Mouse (Mus musculus): ENCODE measurements around the gene Col4a2.

The Col4a2 gene

GRCm38 (mm10) chr8:11387282-11387681 lies 74.7 kb downstream of the Col4a2 start:
- DNase-seq: no peak

- DNase-seq: no peak
These were observed 76.9 kb downstream of the Col4a2 start for GRCm38 (mm10) chr8:11389275-11390050.

GRCm38 (mm10) chr8:11392739-11393138 lies 80.1 kb downstream of the Col4a2 start:
- DNase-seq: peak; percentile 73 to 86

- peak in 1 of 2 experiments; percentile 32 for DNase-seq
These were observed 80.6 kb downstream of the Col4a2 start for GRCm38 (mm10) chr8:11393161-11393560.

GRCm38 (mm10) chr8:11393607-11394006 lies 81.0 kb downstream of the Col4a2 start:
- DNase-seq: no peak

- no peak for DNase-seq
These were observed 82.2 kb downstream of the Col4a2 start for GRCm38 (mm10) chr8:11394773-11395172.

- DNase-seq: no peak
These were observed 83.0 kb downstream of the Col4a2 start for GRCm38 (mm10) chr8:11395601-11396000.

GRCm38 (mm10) chr8:11396111-11396510 lies 83.5 kb downstream of the Col4a2 start:
- no peak for DNase-seq

- DNase-seq: no peak
These were observed 84.5 kb downstream of the Col4a2 start for GRCm38 (mm10) chr8:11397126-11397525.

GRCm38 (mm10) chr8:11399706-11400105 lies 87.1 kb downstream of the Col4a2 start:
- no peak for DNase-seq

- DNase-seq: peak in 1 of 2 experiments; percentile 42
These were observed 87.6 kb downstream of the Col4a2 start for GRCm38 (mm10) chr8:11400244-11400643.

- DNase-seq: no peak
These were observed 88.6 kb downstream of the Col4a2 start for GRCm38 (mm10) chr8:11401183-11401582.

- DNase-seq: no peak
These were observed 89.6 kb downstream of the Col4a2 start for GRCm38 (mm10) chr8:11402220-11402619.

GRCm38 (mm10) chr8:11403813-11404212 lies 91.2 kb downstream of the Col4a2 start:
- no peak for DNase-seq

GRCm38 (mm10) chr8:11404614-11405013 lies 92.0 kb downstream of the Col4a2 start:
- no peak for DNase-seq

- DNase-seq: peak; percentile 39 to 49
These were observed 93.3 kb downstream of the Col4a2 start for GRCm38 (mm10) chr8:11405722-11406481.

- DNase-seq: no peak
These were observed 99.0 kb downstream of the Col4a2 start for GRCm38 (mm10) chr8:11411504-11412124.

GRCm38 (mm10) chr8:11412450-11412849 lies 99.8 kb downstream of the Col4a2 start:
- no peak for DNase-seq

GRCm38 (mm10) chr8:11414304-11414703 lies 101.7 kb downstream of the Col4a2 start:
- no peak for DNase-seq

GRCm38 (mm10) chr8:11415089-11415488 lies 102.5 kb downstream of the Col4a2 start:
- no peak for DNase-seq

- DNase-seq: no peak
These were observed 105.2 kb downstream of the Col4a2 start for GRCm38 (mm10) chr8:11417762-11418161.

GRCm38 (mm10) chr8:11419232-11419631 lies 106.6 kb downstream of the Col4a2 start:
- DNase-seq: no peak

GRCm38 (mm10) chr8:11419645-11420044 lies 107.0 kb downstream of the Col4a2 start:
- peak in 1 of 2 experiments; percentile 55 for DNase-seq

GRCm38 (mm10) chr8:11421105-11421504 lies 108.5 kb downstream of the Col4a2 start:
- peak in 1 of 2 experiments; percentile 60 for DNase-seq

Data from kidney, adult 8-10 months (tissue).